Mouse (Mus musculus) cortical plate, adult 2 months (tissue): Measurements from ENCODE around the gene Asic1.

Source experiments
- CTCF ChIP-seq: fragments of 200-500 bp; IDR thresholded peaks from 2 replicates; pipeline ENCODE4 v1.5.1; 2011; ENCODE audit warnings: mild to moderate bottlenecking, control low read depth, low read length; ENCODE audit not compliant: insufficient read depth; ENCODE audit errors: extremely low read depth
- POLR2A ChIP-seq: fragments of 200-500 bp; IDR thresholded peaks from 2 replicates; pipeline ENCODE4 v1.6.1; 2011; ENCODE audit warnings: mild to moderate bottlenecking, low read length, control low read depth; ENCODE audit not compliant: insufficient read depth; ENCODE audit errors: extremely low read depth

DNA sequence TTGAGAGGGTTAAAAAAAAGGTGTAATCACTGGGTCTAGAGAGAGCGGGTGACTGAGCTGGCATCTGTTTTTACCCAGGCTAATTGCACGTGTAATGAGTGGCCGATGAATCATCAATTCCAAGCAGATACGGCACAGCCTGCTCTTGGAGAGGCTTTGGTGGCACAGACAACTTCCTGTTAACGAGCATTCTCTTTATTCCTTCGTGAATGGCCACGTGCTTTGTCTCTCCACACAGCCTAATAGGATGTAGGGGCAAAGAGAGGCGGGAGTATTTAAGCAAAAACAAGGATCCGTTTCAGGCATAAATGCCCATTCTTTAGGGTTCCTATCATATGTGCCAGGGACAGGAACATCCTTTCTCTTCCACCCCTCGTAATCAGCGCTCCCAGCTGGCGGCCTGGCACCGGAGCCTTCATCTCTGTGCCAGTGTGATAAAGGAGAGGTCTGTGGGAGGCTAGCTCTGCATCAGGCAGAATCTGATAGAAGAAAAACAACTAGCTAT, 45.2 kb downstream of the Asic1 start:
- TF ChIP-seq CTCF = no peak
- TF ChIP-seq POLR2A = 0 out of 2 replicates have a peak, but pooled peaks have one; percentile 11
